Mouse (Mus musculus) heart, embryonic 14.5 days (tissue): ENCODE data around the gene Cxadr. TPM values are rescaled to one million over a fixed set of nuclear protein-coding genes. Genes with fewer than 3 reads are reported as not detected.
A peak's percentile ranks its signal among the peaks of the same experiment; 100 is the strongest.

Experiments
- ATAC-seq: fragments of 200-750 bp; cut with Nextera tagmentation; 2 replicates; pipeline ENCODE4 v1.8.0; 2017; ENCODE audit warnings: low read depth, moderate TSS enrichment; ENCODE audit not compliant: insufficient number of reproducible peaks, insufficient read depth, low FRiP score
- H3K27ac ChIP-seq, 2 experiments: fragments of 200-500 bp in 1 of 2; fragments of 300-500 bp in 1 of 2; sonication (generic) in 1 of 2; replicated peaks in 1 of 2; 2 replicates each; pipeline ENCODE4 v1.5.1; 2012 to 2014; ENCODE audit warnings: low read depth in 2 of 2, low read length in 2 of 2, control low read depth in 1 of 2, mild to moderate bottlenecking in 1 of 2, mixed read lengths in 1 of 2; ENCODE audit not compliant: control insufficient read depth in 1 of 2, insufficient read depth in 1 of 2
- H3K27me3 ChIP-seq: fragments of 300-500 bp; sonication (generic); 2 replicates; pipeline ENCODE4 v1.6.1; 2014; ENCODE audit warnings: mild to moderate bottlenecking, low read length, control low read depth; ENCODE audit not compliant: control insufficient read depth, insufficient read depth
- H3K36me3 ChIP-seq: fragments of 300-500 bp; sonication (generic); 2 replicates; pipeline ENCODE4 v1.6.1; 2014; ENCODE audit warnings: mild to moderate bottlenecking, control low read depth, low read length, mixed read lengths; ENCODE audit not compliant: control insufficient read depth, insufficient read depth
- H3K4me1 ChIP-seq, 2 experiments: fragments of 200-500 bp in 1 of 2; fragments of 300-500 bp in 1 of 2; sonication (generic) in 1 of 2; 2 replicates each; pipeline ENCODE4 v1.6.1; 2012 to 2014; ENCODE audit warnings: low read length in 2 of 2, control low read depth in 1 of 2, mixed read lengths in 1 of 2; ENCODE audit not compliant: control insufficient read depth in 2 of 2, insufficient read depth in 2 of 2
- H3K4me2 ChIP-seq: fragments of 300-500 bp; sonication (generic); 2 replicates; pipeline ENCODE4 v1.6.1; 2014; ENCODE audit warnings: mild to moderate bottlenecking, low read length
- H3K4me3 ChIP-seq, 2 experiments: fragments of 200-500 bp in 1 of 2; fragments of 300-500 bp in 1 of 2; sonication (generic) in 1 of 2; 2 replicates each; pipeline ENCODE4 v1.5.1; 2012 to 2014; ENCODE audit warnings: low read length in 2 of 2, mild to moderate bottlenecking in 2 of 2, control low read depth in 1 of 2, low read depth in 1 of 2, moderate library complexity in 1 of 2; ENCODE audit not compliant: control insufficient read depth in 1 of 2, insufficient read depth in 1 of 2
- H3K9ac ChIP-seq: fragments of 300-500 bp; sonication (generic); 2 replicates; pipeline ENCODE4 v1.6.1; 2014; ENCODE audit warnings: mild to moderate bottlenecking, low read length
- H3K9me3 ChIP-seq: fragments of 300-500 bp; sonication (generic); 2 replicates; pipeline ENCODE4 v1.6.1; 2016; ENCODE audit warnings: low read length, control low read depth; ENCODE audit not compliant: control insufficient read depth
- WGBS: fragments of 180-500 bp; shearing (Covaris S2); extraction: QIAGEN DNeasy Blood & Tissue Kit; methylation state at CpG from one replicate; pipeline ENCODE4 v1.1.7; 2014; 5-methylcytosine and 5-hydroxymethylcytosine counted together
- polyA plus RNA-seq: library from polyadenylated mRNA; unstranded; fragments of >200 nt; fragmentation: Nextera tagmentation; extraction: Ambion mirVana; gene quantifications from 2 replicates; pipeline ENCODE4 v1.2.1, GENCODE M21; 2014

Gene Cxadr
- polyA plus RNA-seq, 1 experiment from 2014 or later: 28.7 TPM

DNA sequence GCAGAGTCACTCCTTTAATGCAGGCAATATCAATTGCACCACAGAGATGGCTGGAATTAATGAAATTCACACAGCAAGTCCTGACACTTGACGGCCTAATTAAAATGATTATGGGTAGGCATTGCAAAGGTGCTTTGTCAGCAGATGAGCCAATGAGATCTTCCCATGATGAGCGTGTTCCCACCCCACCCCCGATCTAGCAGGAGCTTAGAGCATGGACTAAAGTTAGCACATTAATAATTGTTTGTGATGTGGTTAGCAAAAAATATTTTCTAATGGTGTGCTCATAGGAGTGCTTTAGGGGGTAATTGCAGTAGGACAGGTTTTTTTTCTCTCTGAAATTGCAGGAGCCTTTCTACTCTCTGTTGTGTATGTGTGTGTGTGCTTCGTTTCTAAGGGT, 87.8 kb downstream of the Cxadr start:
- Histone ChIP-seq H3K27ac (no peak overlapping the region), H3K36me3 (no peaks in the 10 kb centered on the region), H3K4me3 (no peak overlapping the region), H3K4me2 (no peak overlapping the region), H3K9me3 (no peaks in the 10 kb centered on the region), H3K27me3 (no peaks in the 10 kb centered on the region), H3K9ac (no peak overlapping the region), H3K4me1 (no peaks in the 10 kb centered on the region)
- ATAC-seq: no peak
- 80% methylated on average over 4 of the region's 4 CpGs for WGBS

GRCm38 (mm10) chr16:78389986-78390385, 88.7 kb downstream of the Cxadr start:
- ATAC-seq: no peak
- H3K36me3 ChIP-seq: no peaks in the 10 kb centered on the region
- WGBS: 84% methylated on average over 3 of the region's 3 CpGs

GRCm38 (mm10) chr16:78391354-78391753, 90.1 kb downstream of the Cxadr start:
- no peak overlapping the region for H3K9ac ChIP-seq
- H3K4me3 ChIP-seq: no peak overlapping the region
- no peak overlapping the region for H3K4me2 ChIP-seq
- WGBS: 52% methylated on average over 2 of the region's 2 CpGs
- no peaks in the 10 kb centered on the region for H3K9me3 ChIP-seq
- ATAC-seq: no peak
- H3K36me3 ChIP-seq: no peaks in the 10 kb centered on the region
- H3K27ac ChIP-seq: no peak overlapping the region; a peak in 1 of 4 replicates
- H3K27me3 ChIP-seq: no peaks in the 10 kb centered on the region
- H3K4me1 ChIP-seq: no peaks in the 10 kb centered on the region

More at GRCm38 (mm10) chr16:78389986-78390385, 88.7 kb downstream of the Cxadr start:
- Histone ChIP-seq H3K9ac (no peak overlapping the region), H3K9me3 (no peaks in the 10 kb centered on the region), H3K4me2 (no peak overlapping the region), H3K4me3 (no peak overlapping the region), H3K27ac (no peak overlapping the region), H3K27me3 (no peaks in the 10 kb centered on the region), H3K4me1 (no peaks in the 10 kb centered on the region)

DNA sequence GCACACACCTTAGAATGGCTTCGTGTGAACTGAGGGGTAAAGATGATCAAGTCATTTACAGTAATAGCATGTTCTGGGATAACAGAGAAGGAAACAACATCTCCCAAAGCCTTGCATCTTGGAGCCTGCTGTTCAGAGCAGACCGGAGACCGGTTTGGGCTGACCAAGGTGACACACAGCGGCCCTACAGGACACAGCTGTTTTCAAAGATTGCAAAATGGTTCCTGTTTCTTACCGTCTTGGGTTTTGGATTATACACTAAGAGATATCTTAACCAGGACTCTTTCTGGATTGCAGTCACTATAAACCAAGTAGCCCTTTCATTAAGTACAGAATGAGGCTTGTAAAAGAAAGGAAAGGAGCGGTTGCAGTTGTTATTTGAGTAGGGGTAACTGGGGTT, 97.4 kb downstream of the Cxadr start:
- WGBS: 86% methylated on average over 6 of the region's 6 CpGs
- no peak for ATAC-seq
- no peaks in the 10 kb centered on the region for H3K36me3 ChIP-seq
- H3K4me2 ChIP-seq: no peak overlapping the region
- H3K9ac ChIP-seq: no peak overlapping the region
- no peak overlapping the region for H3K27ac ChIP-seq
- no peaks in the 10 kb centered on the region for H3K27me3 ChIP-seq
- no peaks in the 10 kb centered on the region for H3K9me3 ChIP-seq
- H3K4me1 ChIP-seq: peaks cover 2 to 5% of the 10 kb centered on the region in 2 experiments; a peak in 3 of 4 replicates
- no peak overlapping the region for H3K4me3 ChIP-seq

- H3K4me2 ChIP-seq: no peak overlapping the region
- no peak for ATAC-seq
- H3K9me3 ChIP-seq: no peaks in the 10 kb centered on the region
- 77% methylated on average over 3 of the region's 3 CpGs for WGBS
- no peak overlapping the region for H3K4me3 ChIP-seq
- H3K27me3 ChIP-seq: no peaks in the 10 kb centered on the region
- H3K4me1 ChIP-seq: peaks cover 2 to 5% of the 10 kb centered on the region in 2 experiments; a peak in 3 of 4 replicates
- H3K27ac ChIP-seq: no peak overlapping the region
- H3K36me3 ChIP-seq: no peaks in the 10 kb centered on the region
- H3K9ac ChIP-seq: no peak overlapping the region
These were observed 98.1 kb downstream of the Cxadr start for GRCm38 (mm10) chr16:78399423-78399822.

DNA sequence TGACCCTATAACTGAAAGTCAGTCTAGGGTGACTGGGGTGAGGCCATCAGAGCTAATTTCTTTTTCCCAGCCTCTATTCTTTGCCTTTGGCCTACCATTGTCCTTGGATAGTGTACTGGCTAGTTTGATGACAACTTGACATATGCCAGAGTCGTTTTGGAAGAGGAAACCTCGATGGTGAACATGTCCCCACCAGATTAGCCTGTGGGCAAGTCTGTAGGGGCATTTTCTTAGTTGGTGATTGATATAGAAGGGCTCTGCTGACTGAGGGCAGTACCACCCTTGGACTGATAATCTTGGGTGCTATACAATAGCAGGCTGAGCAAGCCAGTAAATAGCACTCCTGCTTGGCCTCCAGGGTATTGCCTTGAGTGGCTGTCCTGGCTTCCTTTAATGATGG, 101.0 kb downstream of the Cxadr start:
- H3K27ac ChIP-seq: no peak overlapping the region
- H3K4me3 ChIP-seq: no peak overlapping the region
- peaks cover 2 to 5% of the 10 kb centered on the region in 2 experiments; a peak in 3 of 4 replicates for H3K4me1 ChIP-seq
- H3K4me2 ChIP-seq: no peak overlapping the region
- ATAC-seq: peak; percentile 50
- H3K27me3 ChIP-seq: no peaks in the 10 kb centered on the region
- no peaks in the 10 kb centered on the region for H3K36me3 ChIP-seq
- 4% methylated on average over 2 of the region's 2 CpGs for WGBS
- no peak overlapping the region for H3K9ac ChIP-seq
- H3K9me3 ChIP-seq: no peaks in the 10 kb centered on the region

- no peak; the same call in 1 of the 2 replicates for ATAC-seq
- Histone ChIP-seq H3K9ac (no peak overlapping the region), H3K36me3 (no peaks in the 10 kb centered on the region), H3K4me3 (no peak overlapping the region), H3K9me3 (no peaks in the 10 kb centered on the region), H3K4me1 (no peaks in the 10 kb centered on the region), H3K4me2 (no peak overlapping the region), H3K27me3 (no peaks in the 10 kb centered on the region), H3K27ac (no peak overlapping the region)
- 61% methylated on average over 2 of the region's 2 CpGs for WGBS
These were observed 105.4 kb downstream of the Cxadr start for GRCm38 (mm10) chr16:78406657-78407056.

DNA sequence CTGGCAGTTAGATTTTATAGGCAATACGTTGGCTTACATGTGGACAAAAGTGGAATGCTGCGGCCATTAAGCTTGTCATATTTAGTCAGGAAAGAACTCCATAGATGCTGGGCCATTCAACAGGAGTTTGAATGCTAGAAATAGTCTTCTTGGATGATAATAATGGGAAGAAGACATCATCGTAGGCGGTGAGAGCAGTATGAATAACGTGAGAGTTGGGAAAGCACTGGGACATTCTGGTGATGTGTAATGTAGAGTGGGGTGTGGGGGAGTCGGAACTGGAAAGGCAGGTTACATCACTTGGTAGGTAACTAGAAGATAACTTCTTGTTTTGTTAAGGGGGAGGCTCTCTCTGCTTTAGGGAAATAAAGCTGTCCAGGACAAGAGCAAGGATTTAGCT, 106.6 kb downstream of the Cxadr start:
- Histone ChIP-seq H3K27me3 (no peaks in the 10 kb centered on the region), H3K4me3 (no peak overlapping the region), H3K4me2 (no peak overlapping the region), H3K27ac (no peak overlapping the region), H3K9me3 (no peaks in the 10 kb centered on the region), H3K9ac (no peak overlapping the region), H3K4me1 (no peaks in the 10 kb centered on the region), H3K36me3 (no peaks in the 10 kb centered on the region)
- ATAC-seq: no peak
- 86% methylated on average over 6 of the region's 6 CpGs for WGBS
